Mouse (Mus musculus): Measurements from ENCODE around the gene Serf2.

The Serf2 gene

GRCm38 (mm10) chr2:121448739-121449535 lies at the start of gene Serf2:
Gene Serf2 (plus strand): TSS chr2:121449195.
- DNase-seq (ENCODE audit: low read depth, low spot score): peak; percentile 95

- no peak for DNase-seq (ENCODE audit: low read depth, low spot score)
These were observed 45.7 kb upstream of the Serf2 start for GRCm38 (mm10) chr2:121403296-121403695.

GRCm38 (mm10) chr2:121408160-121408559 lies 40.8 kb upstream of the Serf2 start:
- DNase-seq (ENCODE audit: low read depth, low spot score): peak; percentile 17

GRCm38 (mm10) chr2:121412843-121413386 lies 36.1 kb upstream of the Serf2 start:
- no peak for DNase-seq (ENCODE audit: low read depth, low spot score)

- DNase-seq (ENCODE audit: low read depth, low spot score): peak; percentile 93
These were observed 35.5 kb upstream of the Serf2 start, which contains the start of the genes Pdia3 and Catsper2 for GRCm38 (mm10) chr2:121413387-121414042. Gene Pdia3 (plus strand): TSS chr2:121413775. Gene Catsper2 (minus strand): TSS chr2:121413792.

- peak; percentile 31 for DNase-seq (ENCODE audit: low read depth, low spot score)
These were observed 34.8 kb upstream of the Serf2 start for GRCm38 (mm10) chr2:121414139-121414685.

- DNase-seq (ENCODE audit: low read depth, low spot score): no peak
These were observed 33.9 kb upstream of the Serf2 start for GRCm38 (mm10) chr2:121415103-121415502.

- no peak for DNase-seq (ENCODE audit: low read depth, low spot score)
These were observed 33.4 kb upstream of the Serf2 start for GRCm38 (mm10) chr2:121415591-121415990.

- no peak for DNase-seq (ENCODE audit: low read depth, low spot score)
These were observed 32.6 kb upstream of the Serf2 start for GRCm38 (mm10) chr2:121416356-121416755.

- DNase-seq (ENCODE audit: low read depth, low spot score): no peak
These were observed 30.5 kb upstream of the Serf2 start for GRCm38 (mm10) chr2:121418476-121418875.

GRCm38 (mm10) chr2:121423166-121423565 lies 25.8 kb upstream of the Serf2 start:
- no peak for DNase-seq (ENCODE audit: low read depth, low spot score)

GRCm38 (mm10) chr2:121425890-121426289 lies 23.1 kb upstream of the Serf2 start:
- no peak for DNase-seq (ENCODE audit: low read depth, low spot score)

GRCm38 (mm10) chr2:121434854-121435253 lies 14.1 kb upstream of the Serf2 start:
- DNase-seq (ENCODE audit: low read depth, low spot score): no peak

- no peak for DNase-seq (ENCODE audit: low read depth, low spot score)
These were observed 9.2 kb upstream of the Serf2 start for GRCm38 (mm10) chr2:121439746-121440145.

GRCm38 (mm10) chr2:121440834-121441605 lies 8.0 kb upstream of the Serf2 start:
- no peak for DNase-seq (ENCODE audit: low read depth, low spot score)

GRCm38 (mm10) chr2:121441800-121442199 lies 7.2 kb upstream of the Serf2 start:
- DNase-seq (ENCODE audit: low read depth, low spot score): no peak

GRCm38 (mm10) chr2:121442259-121443067 lies 6.5 kb upstream of the Serf2 start:
- peak; percentile 38 for DNase-seq (ENCODE audit: low read depth, low spot score)

- no peak for DNase-seq (ENCODE audit: low read depth, low spot score)
These were observed 6.0 kb upstream of the Serf2 start for GRCm38 (mm10) chr2:121443068-121443349.

- DNase-seq (ENCODE audit: low read depth, low spot score): no peak
These were observed 4.8 kb upstream of the Serf2 start, which contains the start of gene Ell3 for GRCm38 (mm10) chr2:121444178-121444577. Gene Ell3 (minus strand): TSS chr2:121444278.

GRCm38 (mm10) chr2:121445117-121445516 lies 3.9 kb upstream of the Serf2 start:
- no peak for DNase-seq (ENCODE audit: low read depth, low spot score)

GRCm38 (mm10) chr2:121446506-121446905 lies 2.5 kb upstream of the Serf2 start:
- no peak for DNase-seq (ENCODE audit: low read depth, low spot score)
